Mouse (Mus musculus) gastrocnemius, adult 8-10 months (tissue): ENCODE data around the gene Rps3a1. TPM values are rescaled to one million over a fixed set of nuclear protein-coding genes. Genes with fewer than 3 reads are reported as not detected.
"Not testable (repeated sequence)": the region's sequence is repeated elsewhere in the genome, so short reads cannot be mapped to it uniquely, and the experiment has no call there.

ENCODE experiments used
- DNase-seq, 2 experiments: peaks; one replicate each; pipeline ENCODE4 v3.0.0; 2022; ENCODE audit warnings: low spot score in 2 of 2
- total RNA-seq, 4 experiments: library from RNA; stranded (reverse); gene quantifications; 2 replicates each; pipeline ENCODE4 v1.2.4; 2022

Rps3a1 gene
- total RNA-seq, 4 experiments from 2014 or later: 415 to 510 (median 453) TPM

DNA sequence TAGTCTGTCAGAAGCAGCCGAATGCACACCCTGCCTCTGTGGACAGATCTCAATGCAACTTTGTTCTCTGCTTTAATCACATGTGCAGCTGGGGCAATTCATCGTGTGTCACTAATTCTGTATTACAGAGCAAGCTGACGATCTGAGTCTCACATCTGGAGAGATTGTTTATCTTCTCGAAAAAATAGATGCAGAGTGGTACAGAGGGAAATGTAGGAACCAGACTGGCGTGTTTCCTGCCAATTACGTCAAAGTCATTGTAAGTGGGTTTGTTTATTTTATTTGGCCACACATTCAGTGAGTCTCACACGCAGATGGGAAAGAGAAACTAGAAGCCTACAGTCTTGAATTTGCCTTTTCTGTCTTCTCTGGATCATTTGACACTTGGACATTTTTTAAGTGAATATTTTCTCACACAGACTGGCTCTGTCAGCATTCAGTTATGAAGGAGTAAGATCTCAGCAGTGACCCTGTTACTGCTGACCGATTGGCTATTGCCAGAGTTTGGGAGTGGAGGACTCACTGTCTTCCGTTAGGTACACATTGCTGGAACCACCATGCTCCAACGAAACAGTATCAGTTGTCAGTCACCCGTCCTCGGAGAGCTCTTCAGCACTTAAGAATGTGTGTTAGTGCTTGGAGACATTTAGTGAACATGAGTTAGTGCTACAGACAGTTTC, 27.7 kb downstream of the Rps3a1 start:
- no peak for DNase-seq

DNA sequence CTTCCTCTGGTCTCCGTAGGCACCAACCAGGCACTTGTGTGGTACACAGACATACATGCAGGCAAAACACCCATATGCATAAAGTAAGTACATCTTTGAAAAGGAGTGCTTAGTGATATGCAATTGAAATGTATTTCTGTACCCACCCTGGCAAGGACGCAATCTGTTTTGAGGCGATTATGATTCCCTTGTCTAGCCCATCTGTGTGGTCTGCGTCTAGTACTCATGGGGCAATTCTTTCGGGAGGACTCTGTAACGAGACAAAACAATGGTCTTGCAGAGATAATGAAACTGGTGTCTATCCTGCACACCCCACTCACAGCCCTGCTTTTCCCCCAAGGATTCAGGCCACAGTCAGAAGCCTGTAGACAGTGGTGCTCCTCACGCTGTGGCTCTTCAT, 29.7 kb downstream of the Rps3a1 start:
- no peak for DNase-seq

DNA sequence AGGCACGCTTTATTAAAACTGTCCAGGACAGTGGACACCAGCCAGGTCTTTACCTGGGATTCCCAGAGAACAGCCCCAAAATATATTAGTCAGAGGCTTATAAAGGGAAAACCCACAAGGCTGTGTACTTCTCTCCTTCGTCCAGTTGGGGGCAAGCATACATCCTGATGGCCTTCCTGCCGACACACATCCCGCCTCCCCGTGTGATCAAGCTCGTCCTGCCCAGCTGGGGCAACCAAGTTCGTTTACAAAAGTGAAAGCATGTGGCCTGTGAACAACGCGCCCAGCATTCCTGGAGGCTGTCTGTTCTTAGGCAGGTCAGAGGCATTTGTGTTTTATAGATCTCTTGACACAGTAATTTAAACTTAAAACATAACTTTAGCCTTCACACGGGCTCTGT, 32.4 kb downstream of the Rps3a1 start:
- no peak for DNase-seq

DNA sequence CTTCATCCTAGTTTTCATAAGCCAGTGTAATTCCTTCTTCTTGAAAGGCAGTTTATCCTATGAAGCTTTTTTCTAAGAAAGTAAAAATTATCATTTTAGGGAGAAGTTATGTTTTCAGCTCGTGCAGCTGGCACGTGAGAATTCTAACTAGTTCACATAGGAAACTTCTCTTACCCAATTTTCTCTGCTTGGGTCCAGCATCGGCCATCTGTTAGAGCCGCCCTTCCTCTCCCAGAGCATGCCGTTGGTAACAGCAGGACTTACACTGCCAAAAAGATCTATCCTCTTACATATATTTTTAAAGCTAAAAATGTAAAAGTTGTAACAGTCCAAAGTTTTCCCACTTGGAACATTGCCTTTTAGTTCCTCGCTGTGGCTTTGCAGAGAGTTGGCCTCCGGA, 33.4 kb downstream of the Rps3a1 start:
- DNase-seq: no peak

DNA sequence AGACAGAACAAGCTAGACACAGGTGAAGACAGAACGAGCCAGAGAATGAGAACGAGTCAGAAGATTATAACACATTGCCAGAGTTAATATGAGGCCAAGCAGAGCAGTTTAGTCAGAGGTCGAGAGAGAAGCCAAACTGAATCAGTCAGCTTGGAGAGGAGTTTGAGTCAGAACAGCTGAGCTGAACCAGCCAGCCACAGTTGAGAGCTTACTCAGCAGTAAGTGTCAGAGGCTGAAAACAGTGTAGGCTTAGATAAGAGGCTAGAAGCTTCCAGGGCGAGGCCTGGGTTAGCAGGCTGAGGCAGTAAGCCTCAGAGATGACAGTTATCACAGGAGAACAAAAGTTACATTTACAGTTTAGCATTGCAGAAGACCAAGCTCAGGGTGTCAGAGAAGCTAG, 33.9 kb downstream of the Rps3a1 start:
- no peak for DNase-seq

DNA sequence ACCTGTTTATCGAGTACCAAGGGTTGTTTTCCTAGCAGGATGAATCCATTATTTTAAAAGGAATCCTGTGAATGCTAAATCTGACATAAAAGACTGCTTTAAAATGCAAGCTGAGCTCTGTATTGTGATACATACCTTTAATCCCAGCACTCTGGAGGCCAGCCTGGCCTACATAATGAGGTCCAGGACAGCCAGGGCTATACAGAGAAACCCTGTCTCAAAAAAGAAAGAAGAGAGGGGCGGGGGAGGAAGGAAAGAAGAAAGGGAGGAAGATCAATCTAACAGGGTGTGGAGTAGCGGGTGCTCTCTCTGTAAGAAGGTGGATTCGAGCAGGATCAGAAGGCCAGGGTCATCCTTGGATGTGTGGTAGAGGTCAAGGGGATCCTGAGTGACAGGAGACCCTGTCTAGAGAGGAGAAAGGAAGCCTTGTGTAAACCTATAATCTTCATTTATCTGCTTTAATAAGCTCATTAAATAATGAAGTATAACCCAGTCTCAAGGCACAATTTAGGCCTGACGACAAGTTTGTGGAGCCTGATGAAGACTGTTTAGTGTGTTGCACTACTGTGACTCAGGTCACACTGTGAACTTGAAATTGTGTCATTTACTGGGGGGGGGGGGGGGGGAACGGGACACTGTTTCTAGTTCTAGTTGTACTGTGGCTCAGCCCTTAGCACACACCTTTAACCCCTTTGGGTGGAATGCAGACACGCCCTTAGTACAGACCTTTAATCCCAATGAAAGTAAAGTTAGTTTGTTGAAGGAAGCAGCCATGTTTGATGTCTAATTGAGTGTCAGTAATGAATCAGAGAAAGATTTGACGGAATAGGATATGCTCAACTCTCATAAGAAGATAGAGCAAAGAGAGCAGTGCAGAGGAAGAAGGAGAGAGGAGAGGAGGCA, 34.6 kb downstream of the Rps3a1 start:
- DNase-seq: no peak

DNA sequence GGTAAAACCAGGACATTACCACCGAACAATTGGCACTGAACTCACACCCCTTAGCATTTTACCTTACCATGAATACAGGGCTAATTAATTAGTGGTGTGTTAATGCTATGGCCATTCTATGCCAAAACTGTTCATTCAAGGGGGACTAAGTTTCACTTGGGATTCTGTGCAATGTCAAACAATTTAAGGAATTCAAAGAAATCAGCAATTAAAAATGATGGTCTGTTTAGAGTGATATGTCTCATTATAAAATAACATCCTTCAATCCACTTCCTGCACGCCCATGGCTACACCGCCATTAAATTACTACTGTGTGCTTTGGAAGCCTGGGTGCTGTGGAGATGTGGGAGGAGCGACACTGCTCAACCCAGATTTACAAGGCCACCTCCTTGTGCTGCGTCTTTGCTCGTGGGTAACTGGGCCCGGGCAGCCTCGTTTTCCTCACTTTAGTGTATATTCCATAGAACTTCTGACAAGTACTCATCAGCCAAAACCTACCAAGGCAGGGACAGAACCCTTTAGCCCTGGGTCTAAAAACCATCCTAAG, 36.3 kb downstream of the Rps3a1 start:
- DNase-seq: no peak

DNA sequence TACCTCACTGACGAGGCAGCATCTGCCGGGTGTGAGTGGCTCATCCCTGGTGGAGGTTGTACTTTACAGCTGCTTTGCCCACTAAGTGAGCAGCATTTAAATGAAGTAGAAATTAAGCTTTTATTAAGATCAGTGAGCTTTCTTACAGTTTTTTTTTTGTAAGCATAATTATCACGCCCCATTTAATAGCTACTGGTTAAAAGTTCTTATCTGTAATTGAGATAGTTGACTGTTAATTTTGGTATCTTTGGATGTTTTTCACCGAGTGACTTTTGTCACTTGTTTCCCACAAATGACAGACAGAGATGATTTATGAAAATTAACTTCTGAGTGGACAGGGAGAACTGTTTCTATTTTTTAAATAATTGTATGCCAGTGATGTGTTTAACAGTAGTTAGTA, 37.6 kb downstream of the Rps3a1 start:
- no peak for DNase-seq

DNA sequence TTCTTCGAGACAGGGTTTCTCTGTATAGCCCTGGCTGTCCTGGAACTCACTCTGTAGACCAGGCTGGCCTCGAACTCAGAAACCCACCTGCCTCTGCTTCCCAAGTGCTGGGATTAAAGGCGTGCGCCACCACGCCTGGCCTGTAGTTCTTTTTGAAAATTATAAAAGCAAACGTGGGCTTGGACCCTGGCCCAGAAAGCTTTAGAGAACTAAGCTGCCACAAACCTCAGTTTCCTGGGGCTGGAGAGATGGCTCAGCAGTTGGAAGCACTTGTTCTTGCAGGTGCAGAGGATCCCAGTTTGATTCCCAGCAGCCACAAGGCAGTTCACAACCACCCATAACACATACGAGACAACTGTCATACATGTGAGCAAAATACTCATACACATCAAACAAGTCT, 38.1 kb downstream of the Rps3a1 start:
- DNase-seq: not testable (repeated sequence)

DNA sequence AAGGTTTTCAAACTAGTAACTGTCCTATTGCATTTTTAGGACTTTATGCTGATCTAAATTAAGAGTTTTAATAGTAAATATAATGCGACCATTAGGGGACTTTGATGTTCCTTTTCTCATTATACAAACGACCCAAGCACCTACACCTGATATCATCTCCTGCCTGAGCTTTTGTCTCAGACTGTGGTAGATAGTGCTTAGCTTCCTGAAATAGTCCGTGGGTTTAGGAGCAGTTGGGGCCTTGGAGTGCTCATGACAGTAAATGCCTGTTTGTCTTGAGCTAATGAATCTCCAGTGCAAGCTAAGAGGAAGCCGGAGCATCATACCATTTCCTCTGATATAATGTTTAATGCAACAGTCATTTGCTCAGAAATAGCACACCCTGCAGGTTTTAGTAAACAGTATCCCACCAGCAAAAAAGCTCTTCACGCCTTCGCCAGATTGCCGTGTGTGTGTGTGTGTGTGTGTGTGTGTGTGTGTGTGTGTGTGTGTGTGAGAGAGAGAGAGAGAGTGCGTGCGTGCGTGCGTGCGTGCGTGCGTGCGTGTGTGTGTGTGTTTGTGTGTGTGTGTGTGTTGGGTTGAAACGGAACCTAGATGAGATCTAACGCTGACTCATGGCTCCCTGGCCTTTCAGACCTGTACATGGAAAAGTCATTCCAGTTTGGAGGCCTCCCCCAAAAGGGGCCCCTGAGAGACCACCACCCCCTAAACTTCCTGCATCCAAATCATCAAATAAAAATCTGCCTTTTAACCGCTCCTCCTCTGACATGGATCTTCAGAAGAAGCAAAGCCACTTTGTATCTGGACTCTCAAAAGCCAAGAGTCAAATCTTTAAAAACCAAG, 38.8 kb downstream of the Rps3a1 start:
- DNase-seq: no peak

DNA sequence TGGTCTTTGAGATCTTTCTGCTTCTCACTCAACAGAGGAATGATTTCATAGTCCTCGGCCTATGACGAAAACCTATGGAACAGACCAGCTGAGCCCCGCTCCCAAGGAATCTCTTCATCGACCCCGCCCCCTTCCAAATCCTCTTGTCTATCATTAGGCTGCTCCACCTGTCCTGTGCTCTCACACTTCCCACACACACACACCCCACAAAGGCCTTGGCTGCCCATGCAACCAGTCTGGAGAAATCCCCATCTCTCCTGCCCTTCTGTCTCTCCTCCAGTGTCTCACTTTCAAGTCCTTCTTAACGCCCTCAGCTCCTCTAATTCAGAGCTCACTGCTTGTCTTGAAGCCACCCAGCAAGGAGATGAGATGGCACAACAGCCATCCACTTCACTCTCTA, 40.5 kb downstream of the Rps3a1 start:
- DNase-seq: no peak

DNA sequence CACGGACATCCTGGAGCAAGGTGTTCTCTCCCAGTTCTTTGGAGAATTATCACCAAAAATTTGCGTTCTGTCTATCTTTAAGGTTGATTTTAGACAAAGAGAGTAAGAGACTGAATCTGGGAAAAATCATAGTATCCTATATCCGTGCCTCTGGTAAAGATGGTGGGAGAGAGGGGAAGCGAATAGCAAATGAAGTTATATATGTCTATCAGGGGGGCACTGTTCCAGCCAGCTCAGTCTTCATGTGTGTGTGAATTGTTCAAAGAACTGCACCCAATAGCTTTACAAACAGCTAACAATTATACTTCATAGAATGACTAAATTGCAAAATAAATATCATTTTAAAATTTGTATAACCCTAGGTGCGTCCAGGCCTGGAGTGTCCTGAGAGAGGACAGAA, 48.6 kb downstream of the Rps3a1 start:
- DNase-seq: no peak

DNA sequence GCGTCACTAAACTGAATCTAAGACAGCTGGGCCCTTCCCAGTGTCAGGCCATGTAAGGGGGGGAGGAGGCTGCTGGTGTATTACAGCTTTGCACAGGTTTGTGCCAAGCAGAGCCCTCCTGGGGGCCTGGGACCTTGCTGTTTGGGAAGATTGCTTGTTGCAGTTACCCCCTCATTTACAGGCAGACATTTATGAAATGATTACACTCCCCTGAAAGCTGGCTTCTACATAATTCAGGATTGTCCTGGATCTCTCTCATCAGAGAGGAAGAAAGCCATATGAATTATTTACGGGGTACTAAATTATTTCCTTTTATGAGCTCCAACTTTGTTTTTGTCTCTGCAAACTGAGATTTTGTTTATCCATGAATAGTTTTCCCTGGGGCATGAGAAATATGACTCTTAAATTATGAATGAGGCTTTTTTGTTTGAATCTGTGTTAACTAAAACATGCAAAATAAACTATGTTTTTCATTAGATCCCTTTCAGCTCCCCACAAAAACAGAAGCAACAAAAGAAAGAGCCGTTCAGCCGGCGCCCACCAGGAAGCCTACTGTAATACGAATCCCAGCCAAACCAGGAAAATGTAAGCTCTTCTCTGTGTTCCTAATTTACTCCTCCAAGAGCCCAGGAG, 49.2 kb downstream of the Rps3a1 start:
- no peak for DNase-seq

Other genes starting within 250 kb of the Rps3a1 start
- 1 to 10 TPM; 4.5 to 9.7 (median 7.4) TPM for gene Sh3d19, start 171.6 kb downstream of the Rps3a1 start, total RNA-seq
- gene Prss48, start 140.2 kb downstream of the Rps3a1 start, total RNA-seq: not detected
- gene Lrba, start 82.0 kb upstream of the Rps3a1 start, total RNA-seq: 10 to 100 TPM; 25.0 to 29.4 (median 25.7) TPM